Mouse (Mus musculus) thymus, adult 2 months (tissue): ENCODE measurements around the gene 1700020D05Rik.

Experiments
- CTCF ChIP-seq: fragments of 200-500 bp; IDR thresholded peaks from 2 replicates; pipeline ENCODE4 v1.5.1; 2012; ENCODE audit warnings: mild to moderate bottlenecking, control low read depth, low read length, moderate library complexity, borderline replicate concordance; ENCODE audit not compliant: control insufficient read depth, poor library complexity, insufficient read depth; ENCODE audit errors: extremely low read depth
- POLR2A ChIP-seq: fragments of 200-500 bp; IDR thresholded peaks from 2 replicates; pipeline ENCODE4 v1.6.1; 2012; ENCODE audit warnings: mild to moderate bottlenecking, low read length, control low read depth, moderate library complexity; ENCODE audit not compliant: control insufficient read depth, poor library complexity, insufficient read depth; ENCODE audit errors: extremely low read depth

DNA sequence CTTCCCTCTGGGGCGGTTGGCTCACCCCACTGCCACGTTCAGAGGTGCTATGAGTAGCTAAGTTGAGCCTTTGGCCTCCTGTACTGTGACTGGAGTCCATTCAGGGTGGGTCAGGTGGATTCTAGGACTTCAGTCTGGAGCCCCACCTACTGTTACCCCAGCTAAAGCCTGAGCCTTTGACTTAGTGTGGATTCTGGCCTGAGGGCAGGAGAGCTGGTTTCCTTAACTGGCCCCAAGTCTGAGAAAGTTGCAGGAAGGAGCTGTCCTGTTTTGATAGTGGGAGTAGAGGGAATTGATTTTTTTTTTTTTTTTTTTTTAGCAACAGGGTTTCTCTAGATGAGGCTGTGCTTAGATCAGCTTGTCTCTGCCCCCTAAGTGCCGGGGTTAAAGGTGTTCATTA is 9.3 kb downstream of the 1700020D05Rik start:
- TF ChIP-seq POLR2A (no peak), CTCF (no peak)
